Mouse (Mus musculus): ENCODE measurements at regions not wholly inside any gene's neighbourhood (a gene's known extent, or its start where the extent isn't known, plus 50 kb on each side); places are given as distances from the start of the nearest gene placed in this dataset.

DNA sequence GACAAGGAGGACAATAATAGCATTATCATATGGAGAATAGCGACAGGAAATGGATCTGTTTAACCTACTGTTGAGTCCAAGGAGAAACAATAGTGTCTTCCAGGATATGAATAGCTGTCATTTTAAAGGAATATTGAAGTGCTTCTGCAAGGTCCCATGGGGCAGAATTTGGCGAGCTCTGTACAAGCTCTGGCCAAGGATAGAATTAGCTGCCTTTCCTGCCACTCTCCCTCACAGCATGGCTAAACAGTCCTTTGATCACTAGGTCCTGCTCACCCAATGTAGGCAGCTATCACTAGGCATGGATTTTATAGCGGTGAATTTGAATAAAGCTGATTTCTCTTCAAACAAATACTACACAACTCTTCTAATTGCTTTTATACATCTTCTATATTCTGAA, 74.2 kb upstream of the Map3k7 start:
- H3K4me3 ChIP-seq (ENCODE audit: low read depth, low read length) = no peak overlapping the region
- no peaks in the 10 kb centered on the region for H3K27me3 ChIP-seq (replicated peaks; ENCODE audit: control insufficient read depth, insufficient read depth, low read length)
- no peak overlapping the region for H3K9ac ChIP-seq (ENCODE audit: low read depth, low read length)
- H3K4me2 ChIP-seq (replicated peaks; ENCODE audit: low read depth) = no peak overlapping the region
- no peaks in the 10 kb centered on the region for H3K9me3 ChIP-seq (ENCODE audit: control insufficient read depth)
- WGBS = 62% methylated on average over 3 of the region's 3 CpGs
- ATAC-seq = no peak
- no peak for TF ChIP-seq CTCF (IDR thresholded peaks at IDR 0.05; ENCODE audit: low read depth)
- no peaks in the 10 kb centered on the region for H3K4me1 ChIP-seq (replicated peaks; ENCODE audit: control insufficient read depth, insufficient read depth, low read length)
- no peak overlapping the region for H3K27ac ChIP-seq (ENCODE audit: low read depth, low read length)
- H3K36me3 ChIP-seq (ENCODE audit: control insufficient read depth, insufficient read depth) = no peaks in the 10 kb centered on the region

DNA sequence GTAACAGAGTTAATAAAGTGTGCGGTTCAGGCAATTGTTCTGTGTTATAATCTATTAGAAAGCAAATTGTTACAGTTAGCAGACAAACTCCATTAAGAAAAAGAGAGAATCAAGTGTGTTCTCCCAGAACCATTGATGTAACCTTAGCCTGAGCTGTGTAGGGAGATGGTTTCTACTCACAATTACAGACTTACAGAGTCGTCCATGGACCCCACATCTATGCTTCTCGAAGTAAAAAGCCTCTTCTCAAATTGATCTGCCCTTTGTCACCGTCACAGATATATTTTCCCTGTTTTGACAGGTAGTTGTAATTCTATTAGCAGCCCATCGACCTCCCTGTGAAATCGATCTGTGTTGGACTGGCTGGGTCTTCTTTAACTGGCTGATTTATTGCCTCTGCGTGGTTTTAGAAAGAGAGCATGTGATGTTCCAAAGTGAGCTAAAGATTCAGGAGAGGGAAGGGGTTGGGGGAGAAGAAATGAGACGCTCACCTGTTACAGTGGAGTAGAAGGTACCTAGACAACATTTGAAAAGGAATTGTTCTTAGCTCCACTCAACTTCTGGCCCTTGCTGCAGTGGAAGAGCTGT, 54.7 kb upstream of the Map3k7 start:
- 0 out of 2 replicates have a peak, but pooled peaks cover 4% of the 10 kb centered on the region for H3K9me3 ChIP-seq (ENCODE audit: control insufficient read depth)
- no peaks in the 10 kb centered on the region for H3K36me3 ChIP-seq (ENCODE audit: control insufficient read depth, insufficient read depth)
- no peaks in the 10 kb centered on the region for H3K27me3 ChIP-seq (replicated peaks; ENCODE audit: control insufficient read depth, insufficient read depth, low read length)
- no peak for ATAC-seq
- H3K4me3 ChIP-seq (ENCODE audit: low read depth, low read length) = no peak overlapping the region
- H3K4me2 ChIP-seq (replicated peaks; ENCODE audit: low read depth) = no peak overlapping the region
- TF ChIP-seq CTCF (IDR thresholded peaks at IDR 0.05; ENCODE audit: low read depth) = no peak
- H3K4me1 ChIP-seq (replicated peaks; ENCODE audit: control insufficient read depth, insufficient read depth, low read length) = no peaks in the 10 kb centered on the region
- no peak overlapping the region for H3K27ac ChIP-seq (ENCODE audit: low read depth, low read length)
- WGBS = 72% methylated on average over 8 of the region's 8 CpGs
- H3K9ac ChIP-seq (ENCODE audit: low read depth, low read length) = no peak overlapping the region
